Mouse (Mus musculus): Measurements from ENCODE around the gene Kif19a.

Kif19a gene

GRCm38 (mm10) chr11:114780076-114780475 is 14.9 kb downstream of the Kif19a start:
- no peak for DNase-seq (ENCODE audit: low read depth, low spot score)

GRCm38 (mm10) chr11:114785892-114786291 is 20.7 kb downstream of the Kif19a start:
- DNase-seq (ENCODE audit: low read depth, low spot score): no peak

- no peak for DNase-seq (ENCODE audit: low read depth, low spot score)
Observed at GRCm38 (mm10) chr11:114786326-114786725, 21.1 kb downstream of the Kif19a start.

GRCm38 (mm10) chr11:114787611-114788010 is 22.4 kb downstream of the Kif19a start:
- no peak for DNase-seq (ENCODE audit: low read depth, low spot score)

GRCm38 (mm10) chr11:114789061-114789714 is 24.0 kb downstream of the Kif19a start:
- peak; percentile 87 for DNase-seq (ENCODE audit: low read depth, low spot score)

GRCm38 (mm10) chr11:114789716-114790115 is 24.5 kb downstream of the Kif19a start:
- DNase-seq (ENCODE audit: low read depth, low spot score): no peak

- no peak for DNase-seq (ENCODE audit: low read depth, low spot score)
Observed at GRCm38 (mm10) chr11:114790171-114790570, 25.0 kb downstream of the Kif19a start.

GRCm38 (mm10) chr11:114790841-114791240 is 25.7 kb downstream of the Kif19a start:
- no peak for DNase-seq (ENCODE audit: low read depth, low spot score)

- no peak for DNase-seq (ENCODE audit: low read depth, low spot score)
Observed at GRCm38 (mm10) chr11:114791351-114791889, 26.2 kb downstream of the Kif19a start.

GRCm38 (mm10) chr11:114791891-114792411 is 26.8 kb downstream of the Kif19a start:
- no peak for DNase-seq (ENCODE audit: low read depth, low spot score)

- no peak for DNase-seq (ENCODE audit: low read depth, low spot score)
Observed at GRCm38 (mm10) chr11:114792931-114793494, 27.8 kb downstream of the Kif19a start.

- no peak for DNase-seq (ENCODE audit: low read depth, low spot score)
Observed at GRCm38 (mm10) chr11:114793868-114794545, 28.8 kb downstream of the Kif19a start.

GRCm38 (mm10) chr11:114794691-114795090 is 29.5 kb downstream of the Kif19a start:
- no peak for DNase-seq (ENCODE audit: low read depth, low spot score)

- DNase-seq (ENCODE audit: low read depth, low spot score): peak; percentile 70
Observed at GRCm38 (mm10) chr11:114795231-114795746, 30.1 kb downstream of the Kif19a start.

GRCm38 (mm10) chr11:114795848-114796322 is 30.7 kb downstream of the Kif19a start, which contains the start of gene Btbd17:
Gene Btbd17 (minus strand): TSS chr11:114795945.
- DNase-seq (ENCODE audit: low read depth, low spot score): no peak

GRCm38 (mm10) chr11:114797176-114797575 is 32.0 kb downstream of the Kif19a start:
- no peak for DNase-seq (ENCODE audit: low read depth, low spot score)

- peak; percentile 60 for DNase-seq (ENCODE audit: low read depth, low spot score)
Observed at GRCm38 (mm10) chr11:114797981-114798380, 32.8 kb downstream of the Kif19a start.

- no peak for DNase-seq (ENCODE audit: low read depth, low spot score)
Observed at GRCm38 (mm10) chr11:114798624-114799023, 33.4 kb downstream of the Kif19a start, which contains the start of gene Gpr142. Gene Gpr142 (plus strand): TSS chr11:114798924.

- DNase-seq (ENCODE audit: low read depth, low spot score): no peak
Observed at GRCm38 (mm10) chr11:114801906-114802305, 36.7 kb downstream of the Kif19a start.

GRCm38 (mm10) chr11:114802540-114803267 is 37.5 kb downstream of the Kif19a start:
- no peak for DNase-seq (ENCODE audit: low read depth, low spot score)

GRCm38 (mm10) chr11:114803990-114804389 is 38.8 kb downstream of the Kif19a start:
- DNase-seq (ENCODE audit: low read depth, low spot score): no peak

All from A20 (cell line).